Mouse (Mus musculus): ENCODE measurements around the gene Ing4.

Ing4 gene

DNA sequence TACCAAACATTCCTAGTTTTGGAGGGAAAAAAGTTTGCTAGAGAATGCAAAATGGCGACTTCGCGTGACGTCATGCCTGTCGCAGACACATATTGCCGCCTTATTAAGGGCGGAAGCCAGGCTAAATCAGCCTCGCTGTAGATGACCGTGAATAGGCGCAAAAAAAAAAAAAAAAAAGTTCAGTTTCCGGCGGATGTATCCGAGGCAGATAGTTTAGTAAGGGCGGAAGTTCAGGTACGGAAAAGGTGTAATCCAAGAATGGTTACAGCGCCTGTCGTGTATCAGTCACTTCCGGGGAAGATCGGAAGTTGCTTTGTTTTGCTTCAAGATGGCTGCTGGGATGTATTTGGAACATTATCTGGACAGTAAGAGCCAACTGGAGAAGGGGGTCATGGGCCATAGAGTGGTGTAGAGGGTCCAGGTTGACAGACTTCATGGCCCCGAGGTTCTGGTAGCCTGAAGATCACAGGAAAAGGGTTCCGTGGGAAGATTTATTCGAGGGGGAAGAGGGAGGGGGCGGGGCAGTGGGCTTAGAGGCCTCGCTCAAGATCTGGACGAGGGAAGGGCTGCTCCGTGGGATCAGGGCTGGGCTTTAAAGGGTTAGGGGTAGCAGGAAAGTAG, at the start of gene Ing4:
TSS of gene Ing4 (plus strand) at position 228 of the 621 bp plus-strand sequence.
- DNase-seq (ENCODE audit: low read depth, low spot score) = peak; percentile 99

DNA sequence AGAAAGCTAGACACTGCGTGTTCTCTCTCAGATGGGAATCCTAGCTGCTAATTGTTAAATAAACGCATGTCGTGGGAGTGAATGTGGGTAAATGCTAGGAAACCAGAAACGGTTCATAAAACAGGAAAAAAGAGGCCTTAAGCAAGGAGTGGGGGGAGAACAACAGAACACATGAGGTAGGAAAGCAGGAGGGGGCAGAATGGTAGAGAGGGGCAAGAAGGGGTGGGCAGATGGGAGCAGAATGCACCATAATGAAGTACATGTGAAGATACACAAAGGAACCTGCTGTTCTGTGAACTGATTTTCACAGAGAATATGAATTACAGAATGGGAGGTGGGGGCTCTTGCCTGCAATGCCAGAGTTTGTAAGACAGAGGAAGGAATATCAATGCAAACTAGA, 47.3 kb upstream of the Ing4 start:
- DNase-seq (ENCODE audit: low read depth, low spot score) = no peak

DNA sequence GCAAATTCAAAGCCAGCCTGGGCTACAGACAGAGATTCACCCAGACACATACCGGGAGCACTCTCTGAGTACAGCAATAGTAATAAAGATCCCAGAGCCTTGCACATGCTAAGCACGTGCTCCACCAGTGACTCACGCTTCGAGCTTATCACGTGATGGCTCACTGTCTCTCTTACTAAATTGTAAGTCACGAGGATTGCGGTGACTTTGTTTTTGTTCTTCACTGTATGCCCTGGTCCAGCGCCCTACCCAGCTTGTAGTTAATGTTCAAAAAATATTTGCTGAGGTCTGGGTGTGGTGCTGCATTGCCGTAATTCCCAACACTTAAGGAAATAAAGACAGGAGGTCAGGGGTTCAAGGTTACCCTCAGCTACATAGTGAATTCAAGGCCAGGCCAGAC, 46.2 kb upstream of the Ing4 start:
- no peak for DNase-seq (ENCODE audit: low read depth, low spot score)

DNA sequence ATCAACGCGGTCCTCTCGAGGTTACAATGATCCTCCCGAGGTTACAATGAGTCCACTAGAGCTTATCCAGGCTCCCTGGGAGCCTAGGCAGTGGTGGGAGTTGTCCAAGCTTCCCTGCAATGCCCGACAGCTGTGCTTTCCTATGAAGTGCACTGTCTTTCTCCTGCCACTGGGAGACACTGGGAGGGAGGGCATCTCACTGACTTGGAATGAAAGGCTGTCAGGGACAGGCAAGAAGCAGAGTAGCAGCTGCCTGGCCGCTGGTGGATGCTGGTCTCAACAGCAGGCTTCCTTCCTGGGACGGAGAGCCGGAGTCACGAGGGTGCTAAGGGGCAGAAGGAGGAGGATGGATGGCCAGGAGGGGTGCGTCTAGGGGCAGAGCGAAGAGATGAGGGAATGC, 45.7 kb upstream of the Ing4 start:
- no peak for DNase-seq (ENCODE audit: low read depth, low spot score)

DNA sequence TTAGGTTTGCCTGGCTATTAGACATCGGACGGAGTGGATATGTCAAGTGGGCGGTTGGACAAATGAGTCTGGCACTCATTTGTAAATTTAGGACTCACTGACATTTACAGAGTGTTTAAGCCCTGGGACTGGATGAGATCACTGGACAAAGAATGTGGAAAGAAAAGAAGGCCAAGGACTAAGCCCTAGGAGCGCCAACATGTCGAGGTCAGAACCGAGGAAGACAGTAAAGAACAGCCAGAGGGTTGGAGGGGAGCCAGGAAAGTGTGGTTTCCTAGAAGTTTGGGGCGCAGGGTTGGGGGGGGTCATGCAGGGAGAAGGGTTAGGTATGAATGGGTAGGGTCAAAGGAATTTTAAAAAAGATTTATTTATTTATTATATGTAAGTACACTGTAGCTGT, 44.3 kb upstream of the Ing4 start:
- no peak for DNase-seq (ENCODE audit: low read depth, low spot score)

DNA sequence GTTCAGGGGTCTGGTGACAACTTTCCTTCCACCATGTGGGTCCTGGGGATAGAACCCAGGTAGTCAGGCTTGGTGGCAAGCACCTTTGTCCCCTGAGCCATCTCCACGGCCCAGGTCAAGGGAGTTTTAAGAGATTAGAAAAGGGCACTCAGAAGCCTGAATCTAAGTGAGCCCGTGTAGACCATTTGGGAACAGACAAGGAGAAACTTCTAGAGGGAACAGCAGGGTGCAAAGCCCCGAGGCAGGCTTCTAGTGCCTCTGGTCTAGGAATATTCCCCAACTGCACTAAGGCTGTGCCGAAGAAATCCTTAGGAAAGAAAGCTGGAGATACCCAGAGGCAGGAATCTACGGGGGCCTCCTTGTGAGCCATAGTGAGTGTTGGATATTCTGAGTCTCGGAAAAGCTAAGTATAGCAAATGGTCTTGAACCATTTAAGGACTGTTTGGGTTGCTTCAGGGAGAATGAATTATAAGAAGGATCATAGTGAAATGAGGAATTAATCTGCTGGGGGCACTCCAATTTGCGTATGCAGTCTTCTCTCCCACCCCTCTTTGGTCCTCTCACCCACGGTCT, 43.6 kb upstream of the Ing4 start:
- no peak for DNase-seq (ENCODE audit: low read depth, low spot score)

DNA sequence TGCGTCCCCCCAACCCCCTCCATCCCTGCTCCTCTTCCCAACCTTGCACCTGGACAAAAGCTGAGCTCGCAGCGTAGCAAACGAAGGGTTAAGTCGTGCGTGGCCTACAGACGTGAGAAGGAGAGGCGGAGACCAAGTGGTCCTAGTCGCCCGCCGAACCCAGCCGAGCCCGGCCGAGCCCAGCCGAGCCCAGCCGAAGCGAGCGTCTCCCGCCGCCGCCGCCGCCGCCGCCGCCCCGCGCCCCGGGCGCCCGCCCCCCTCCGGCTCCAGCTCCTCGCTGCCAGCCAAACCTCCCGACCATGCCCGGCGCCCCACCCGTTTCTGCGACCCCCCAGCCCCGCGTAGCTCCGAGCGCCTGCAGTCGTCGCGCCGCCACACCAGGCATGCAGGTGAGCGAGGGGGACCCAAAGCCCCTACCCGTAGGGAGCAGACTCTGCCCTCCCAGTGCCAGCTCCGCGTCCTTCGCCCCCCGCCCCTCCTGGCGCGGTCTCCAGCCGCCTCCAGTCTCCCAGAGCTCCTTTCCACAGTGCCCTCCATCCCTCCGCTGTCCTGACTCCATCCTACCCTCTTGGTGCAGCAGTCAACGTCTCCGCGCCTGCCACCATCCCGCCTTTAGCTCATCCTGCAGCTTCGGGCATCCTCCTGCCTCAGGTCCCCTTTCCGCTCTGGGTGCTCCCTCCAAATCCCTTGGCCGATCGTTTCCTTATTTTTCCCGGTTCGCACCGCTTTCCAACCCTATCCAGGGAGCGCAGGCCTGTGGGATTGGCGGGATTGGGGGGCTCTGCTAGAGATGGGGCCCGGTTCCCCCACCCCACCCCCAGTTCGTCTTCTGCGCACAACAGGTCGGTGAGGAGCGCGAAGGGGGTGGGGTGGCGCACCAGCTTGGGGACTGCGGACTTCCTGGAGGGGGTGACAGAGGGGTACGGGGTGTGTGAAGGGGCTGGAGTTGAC, 42.7 kb upstream of the Ing4 start, which contains the start of gene Pianp:
TSS of gene Pianp (plus strand) at position 144 of the 951 bp plus-strand sequence.
- DNase-seq (ENCODE audit: low read depth, low spot score) = peak; percentile 71

DNA sequence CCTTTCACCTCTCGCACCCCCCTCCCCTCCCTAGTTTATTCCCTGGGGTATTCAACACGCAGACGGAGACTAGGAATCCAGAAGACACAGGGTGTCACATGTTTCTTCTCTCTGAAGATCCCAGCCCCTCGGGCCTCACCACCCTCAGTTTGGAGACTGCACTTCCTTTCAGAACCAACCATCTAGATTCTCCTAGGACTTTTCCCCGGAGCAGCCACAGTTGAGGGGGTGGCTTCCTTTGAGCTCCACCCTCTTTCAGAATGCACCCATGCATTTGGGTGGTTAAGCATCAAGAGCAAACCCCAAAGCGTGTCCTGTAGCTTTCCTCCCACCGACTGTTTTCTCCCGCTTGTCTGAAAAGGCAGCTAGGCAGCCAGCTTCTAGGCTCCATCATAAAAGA, 41.5 kb upstream of the Ing4 start:
- DNase-seq (ENCODE audit: low read depth, low spot score) = no peak

DNA sequence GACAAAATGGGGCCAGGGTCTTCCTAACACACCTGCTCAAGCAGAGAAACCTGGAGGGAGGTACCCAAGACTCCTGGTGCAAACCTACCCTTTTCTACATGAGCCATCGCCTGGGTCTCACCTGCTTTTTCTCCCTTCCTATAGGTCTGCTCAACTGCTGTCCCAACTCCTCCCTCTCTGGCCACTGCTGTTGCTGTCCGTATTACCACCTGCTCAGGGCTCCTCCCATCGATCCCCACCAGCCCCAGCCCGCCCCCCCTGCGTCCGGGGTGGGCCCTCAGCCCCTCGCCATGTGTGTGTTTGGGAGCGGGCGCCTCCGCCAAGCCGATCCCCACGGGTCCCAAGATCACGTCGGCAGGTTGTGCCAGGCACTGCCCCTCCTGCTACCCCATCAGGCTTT, 40.5 kb upstream of the Ing4 start:
- no peak for DNase-seq (ENCODE audit: low read depth, low spot score)

DNA sequence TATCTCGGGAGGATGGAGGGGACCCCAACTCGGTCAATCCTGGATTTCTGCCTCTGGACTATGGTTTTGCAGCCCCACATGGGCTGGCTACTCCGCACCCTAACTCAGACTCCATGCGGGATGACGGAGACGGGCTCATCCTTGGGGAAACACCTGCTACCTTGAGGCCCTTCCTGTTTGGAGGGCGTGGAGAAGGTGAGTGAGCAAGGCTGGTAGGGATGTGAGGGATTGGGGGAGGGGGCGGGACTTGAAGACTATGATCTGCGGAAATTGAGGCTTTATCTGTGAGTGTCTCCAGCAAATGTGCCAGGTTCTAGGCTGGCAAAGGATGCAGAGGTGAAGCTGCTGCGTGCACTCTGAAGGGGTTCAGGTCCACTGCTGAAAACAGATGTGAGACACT, 40.0 kb upstream of the Ing4 start:
- DNase-seq (ENCODE audit: low read depth, low spot score) = no peak

DNA sequence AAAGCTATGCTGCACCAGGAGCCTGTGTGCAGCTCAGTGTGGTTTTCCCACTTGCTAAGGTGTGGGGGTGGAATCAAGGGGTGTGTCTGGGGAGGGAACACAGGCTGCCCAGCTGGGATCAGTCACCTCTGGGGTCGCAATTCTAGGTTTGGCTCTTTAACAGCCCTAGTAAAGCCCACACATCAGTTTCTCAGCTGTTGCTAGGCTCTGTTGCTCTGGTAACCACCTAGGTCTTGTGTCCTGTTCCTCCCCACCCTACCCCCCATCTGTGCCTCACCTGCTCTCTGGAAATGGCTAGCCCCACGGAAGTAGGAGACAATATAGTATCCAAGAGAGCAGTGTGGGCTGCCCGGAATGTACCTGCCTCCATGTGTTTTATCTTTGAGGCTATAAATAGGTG, 35.9 kb upstream of the Ing4 start:
- DNase-seq (ENCODE audit: low read depth, low spot score) = no peak

DNA sequence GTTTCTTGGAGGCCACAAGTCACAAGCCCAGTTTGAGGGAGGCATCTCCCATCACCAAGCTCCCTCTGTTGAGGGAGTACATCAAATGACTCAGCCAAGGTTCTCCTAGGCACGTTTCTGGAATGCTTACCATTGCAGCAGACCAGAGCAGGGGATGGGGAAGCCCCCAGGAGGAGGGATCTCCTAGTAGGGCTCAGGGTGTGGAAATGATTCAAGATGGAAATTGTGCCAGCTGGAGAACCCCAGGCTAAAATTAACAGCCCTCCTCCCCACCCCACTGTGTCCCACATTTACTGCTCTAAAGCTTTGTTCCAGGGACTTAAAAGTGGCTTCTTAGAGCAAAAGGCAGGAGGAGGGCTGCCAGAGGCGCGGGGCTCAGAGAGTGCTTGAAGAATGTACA, 34.5 kb upstream of the Ing4 start:
- DNase-seq (ENCODE audit: low read depth, low spot score) = no peak

DNA sequence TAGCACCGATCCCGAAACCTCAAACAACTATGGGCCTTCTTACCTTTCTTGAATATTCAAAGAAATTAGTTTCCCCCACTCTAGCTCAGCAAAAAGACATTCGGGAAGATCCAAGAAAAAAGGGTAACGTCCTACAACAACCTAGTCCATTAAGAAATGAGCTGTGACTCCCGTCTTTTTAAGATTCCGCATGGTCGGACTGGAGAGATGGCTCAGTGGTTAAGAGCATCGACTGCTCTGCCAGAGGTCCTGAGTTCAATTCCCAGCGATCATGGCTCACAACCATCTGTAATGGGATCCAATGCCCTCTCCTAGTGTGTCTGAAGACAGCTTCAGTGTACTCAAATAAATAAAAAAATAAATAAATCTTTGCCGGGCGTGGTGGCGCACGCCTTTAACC, 31.5 kb upstream of the Ing4 start:
- no peak for DNase-seq (ENCODE audit: low read depth, low spot score)

DNA sequence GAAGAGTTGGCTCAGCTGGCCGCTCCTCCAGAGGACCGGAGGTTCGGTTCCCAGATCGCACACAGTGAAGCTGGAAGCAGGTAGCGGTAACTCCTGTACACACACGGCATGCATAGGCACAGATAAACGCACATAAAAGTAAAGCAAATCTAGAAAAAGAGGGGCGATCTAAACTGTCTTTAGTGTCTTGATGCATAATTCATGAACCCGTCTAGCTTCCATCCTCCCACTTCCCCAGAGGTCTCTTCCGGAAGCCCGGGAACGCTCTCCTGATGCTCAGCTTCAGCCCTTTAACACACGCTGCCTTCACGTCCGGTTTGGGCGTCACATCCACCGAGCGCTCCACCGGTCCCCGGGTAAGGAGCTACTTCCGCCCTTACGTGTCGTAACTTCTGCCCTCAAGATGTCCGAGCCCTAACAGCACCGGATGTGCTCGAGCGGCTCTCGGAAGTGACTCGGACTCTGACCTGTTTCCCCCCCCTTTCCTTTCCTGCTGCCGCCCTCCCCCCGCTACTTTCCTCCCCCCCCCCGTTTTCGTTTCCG, 30.9 kb upstream of the Ing4 start:
- peak; percentile 98 for DNase-seq (ENCODE audit: low read depth, low spot score)

DNA sequence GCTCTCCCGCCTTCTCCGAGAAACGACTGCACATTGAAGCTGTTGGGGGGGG, 30.6 kb upstream of the Ing4 start, which contains the start of gene Zfp384:
TSS of gene Zfp384 (plus strand) at position 17 of the 52 bp plus-strand sequence.
- DNase-seq (ENCODE audit: low read depth, low spot score) = no peak

DNA sequence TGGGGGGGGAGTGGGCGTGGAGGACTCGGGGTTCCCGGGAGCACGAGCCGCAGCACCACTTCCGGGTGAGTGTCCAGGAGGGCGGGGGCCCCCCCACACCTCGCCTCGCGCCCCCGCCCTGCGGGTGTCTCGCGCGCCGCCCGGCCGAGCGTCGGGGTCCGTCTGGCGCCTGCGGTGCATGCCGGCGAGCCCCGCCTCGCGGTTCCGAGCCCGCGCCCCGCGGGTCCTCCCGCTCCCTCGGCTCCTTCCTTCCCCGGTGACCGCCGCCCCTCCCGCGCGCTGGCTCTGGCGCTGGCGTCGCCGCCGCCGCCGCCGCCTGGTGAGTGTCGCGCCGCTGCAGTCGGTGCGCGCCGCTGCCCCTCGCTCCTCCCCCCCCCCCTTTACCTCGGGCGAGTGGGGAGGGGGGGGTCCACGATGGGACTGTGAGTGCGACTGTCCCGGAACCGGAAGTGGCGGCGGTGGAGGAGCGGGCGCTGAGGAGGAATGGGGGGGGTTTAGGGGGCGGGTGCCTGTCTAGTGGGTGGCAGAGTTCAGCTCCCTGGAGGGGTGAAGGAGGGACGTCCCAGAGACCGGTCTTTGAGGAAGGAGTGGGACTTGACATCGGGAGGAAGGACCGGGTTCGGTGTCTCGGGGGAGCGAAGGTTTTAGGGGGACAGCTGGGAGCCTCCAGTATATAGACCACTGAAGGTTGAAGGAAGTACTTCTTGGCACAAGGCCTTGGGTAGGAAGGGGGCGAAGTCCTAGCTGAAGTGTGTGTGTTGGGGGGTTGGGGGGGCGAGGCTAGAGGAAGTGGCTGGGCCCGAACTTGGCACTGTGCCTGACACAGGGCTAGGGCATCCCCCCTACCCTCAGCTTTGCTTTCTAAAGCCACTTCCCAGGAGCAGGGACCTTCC, 30.1 kb upstream of the Ing4 start:
- peak; percentile 91 for DNase-seq (ENCODE audit: low read depth, low spot score)

DNA sequence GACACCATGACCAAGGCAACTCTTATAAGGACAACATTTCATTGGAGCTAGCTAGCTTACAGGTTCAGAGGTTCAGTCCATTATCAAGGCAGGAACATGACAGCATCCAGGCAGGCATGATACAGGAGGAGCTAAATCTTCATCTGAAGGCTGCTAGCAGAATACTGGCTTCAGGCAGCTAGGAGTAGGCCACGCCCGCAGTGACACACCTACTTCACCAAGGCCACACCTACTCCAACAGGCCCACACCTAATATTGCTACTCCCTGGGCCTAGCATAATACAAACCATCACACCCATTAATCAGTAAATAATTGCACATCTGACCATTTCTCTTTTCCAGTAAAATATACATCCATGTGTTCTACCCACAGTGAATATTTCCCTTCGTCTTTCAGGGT, 21.9 kb upstream of the Ing4 start:
- DNase-seq (ENCODE audit: low read depth, low spot score) = no peak

DNA sequence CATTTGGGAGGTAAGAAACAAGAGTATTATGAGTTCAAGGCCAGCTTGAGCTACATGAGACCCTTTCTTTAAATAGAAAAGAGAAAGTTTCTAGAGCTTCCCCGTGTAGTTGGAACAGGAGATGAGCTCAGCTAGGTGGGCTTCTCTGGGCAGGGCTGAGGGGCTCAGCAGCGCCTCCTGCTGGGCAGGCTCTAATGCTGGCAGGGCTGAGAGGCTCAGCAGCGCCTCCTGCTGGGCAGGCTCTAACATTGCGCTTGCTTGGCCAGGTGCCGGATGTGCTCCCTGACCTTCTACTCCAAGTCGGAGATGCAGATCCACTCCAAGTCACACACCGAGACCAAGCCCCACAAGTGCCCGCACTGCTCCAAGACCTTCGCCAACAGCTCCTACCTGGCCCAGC, 9.0 kb upstream of the Ing4 start:
- DNase-seq (ENCODE audit: low read depth, low spot score) = peak; percentile 75

DNA sequence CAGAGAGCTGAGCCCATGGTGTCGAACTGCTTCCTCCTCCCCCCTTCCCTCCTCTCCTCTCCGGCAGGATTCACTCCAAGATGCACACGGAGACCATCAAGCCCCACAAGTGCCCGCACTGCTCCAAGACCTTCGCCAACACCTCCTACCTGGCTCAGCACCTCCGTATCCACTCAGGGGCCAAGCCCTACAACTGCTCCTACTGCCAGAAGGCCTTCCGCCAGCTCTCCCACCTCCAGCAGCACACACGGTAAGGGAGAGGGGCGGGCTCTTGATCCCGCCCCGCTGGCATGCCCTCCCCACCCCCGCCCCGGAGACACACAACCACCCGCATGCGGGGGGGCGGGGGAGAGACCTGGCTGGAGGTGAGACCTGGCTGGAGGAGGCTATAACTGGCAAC, 8.0 kb upstream of the Ing4 start:
- DNase-seq (ENCODE audit: low read depth, low spot score) = no peak

DNA sequence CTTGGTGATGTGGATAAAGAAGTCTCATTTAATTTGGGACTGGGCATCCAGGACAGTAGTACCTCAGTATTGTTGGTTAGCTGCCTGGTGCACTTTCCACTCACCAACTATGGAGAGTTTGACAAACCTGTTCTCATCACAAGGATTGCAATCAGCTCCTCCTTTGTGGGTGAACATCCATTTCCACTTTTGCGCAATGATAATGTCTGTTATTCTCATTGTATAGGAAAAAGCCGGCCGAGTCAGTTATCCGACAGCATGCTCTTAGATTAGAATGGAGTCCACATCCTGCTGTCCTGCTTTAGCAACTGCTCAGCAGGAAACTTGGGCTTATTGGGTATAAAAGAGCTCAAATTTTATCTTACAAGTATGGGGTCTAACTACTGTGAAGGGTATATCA, 894 bp upstream of the Ing4 start:
- no peak for DNase-seq (ENCODE audit: low read depth, low spot score)

DNA sequence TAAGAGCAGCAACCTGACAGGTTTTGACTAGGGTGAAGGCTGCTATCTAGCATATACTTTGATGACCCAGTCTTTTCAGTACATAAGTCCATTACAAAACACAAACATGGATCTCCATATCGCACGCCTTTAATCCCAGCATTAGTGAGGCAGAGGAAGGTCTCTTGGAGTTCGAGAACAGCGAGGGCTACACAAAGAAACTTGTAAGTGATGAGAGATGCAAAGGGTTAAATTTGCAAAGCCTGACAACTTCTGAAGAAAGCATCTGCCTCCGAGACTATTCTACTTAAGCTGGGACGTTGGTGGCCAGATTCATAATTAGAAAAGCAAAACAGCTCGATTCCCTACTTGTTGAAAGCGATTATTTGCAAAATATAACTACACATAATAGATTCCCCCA, 429 bp upstream of the Ing4 start:
- DNase-seq (ENCODE audit: low read depth, low spot score) = no peak

DNA sequence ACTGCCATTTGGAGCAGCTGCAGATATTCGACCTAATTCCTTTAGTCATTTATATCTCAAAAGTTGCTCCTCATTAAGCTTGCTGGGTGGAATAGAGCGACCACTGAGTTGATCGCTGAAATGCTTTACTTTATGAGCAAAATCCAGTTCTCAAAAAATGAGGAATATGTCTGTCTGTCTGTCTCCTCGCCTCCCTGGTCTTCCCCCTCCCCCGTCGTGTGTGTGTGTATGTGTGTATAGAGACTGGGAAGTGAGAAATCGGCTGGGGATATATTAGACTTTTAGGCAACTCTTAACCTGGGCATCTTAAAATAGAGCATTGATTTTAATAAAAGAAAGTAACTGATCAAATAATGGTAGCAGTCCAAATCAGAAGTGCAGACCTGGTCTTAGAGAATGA, 661 bp downstream of the Ing4 start:
- DNase-seq (ENCODE audit: low read depth, low spot score) = no peak

Measured in CD4-positive helper T cell, adult 2 months (primary cell).